Mouse (Mus musculus): ENCODE measurements around the gene Speer4e. TPM values are rescaled to one million over a fixed set of nuclear protein-coding genes. Genes with fewer than 3 reads are reported as not detected.

Speer4e gene
- not detected in 2 replicates for polyA plus RNA-seq (2012; rRNA removed)

GRCm38 (mm10) chr5:14938329-14938728 lies at the start of gene Speer4e:
Gene Speer4e (minus strand): TSS chr5:14938429.

GRCm38 (mm10) chr5:14978835-14979234 lies 40.6 kb upstream of the Speer4e start, which contains the start of gene Gm10354:
Gene Gm10354 (minus strand): TSS chr5:14978935.

GRCm38 (mm10) chr5:14914799-14915198 lies 23.4 kb downstream of the Speer4e start, which contains the start of gene Gm9758:
Gene Gm9758 (minus strand): TSS chr5:14914899.

Other genes starting within 250 kb of the Speer4e start
- not detected in 2 replicates for gene Gm9758, start 23.5 kb downstream of the Speer4e start, polyA plus RNA-seq (2012; rRNA removed)
- not detected in 2 replicates for gene Gm10354, start 40.5 kb upstream of the Speer4e start, polyA plus RNA-seq (2012; rRNA removed)
- gene Gm17019, start 94.6 kb upstream of the Speer4e start, polyA plus RNA-seq (2012; rRNA removed), result not detected in 2 replicates